Mouse (Mus musculus) heart, postnatal 10 days (tissue): ENCODE data around the gene Glipr1. TPM values are rescaled to one million over a fixed set of nuclear protein-coding genes. Genes with fewer than 3 reads are reported as not detected.
"Not testable (repeated sequence)": the region's sequence is repeated elsewhere in the genome, so short reads cannot be mapped to it uniquely, and the experiment has no call there.

Experiments
- DNase-seq, 2 experiments: peaks; one replicate each; pipeline ENCODE4 v3.0.0; 2021
- intact Hi-C: fragments of 180-260 bp; cut with DNase I; formaldehyde crosslinking; loops from one replicate; pipeline ENCODE4 v1.15.1; 2025
- total RNA-seq, 2 experiments: library from RNA; stranded (reverse); gene quantifications; 2 replicates each; pipeline ENCODE4 v1.2.3; 2021

The Glipr1 gene
- 1 to 10 TPM in 1 of 2 experiments, under 1 TPM in 1; 0.72 to 1.2 TPM for total RNA-seq

GRCm38 (mm10) chr10:112002544-112003215 lies at the start of gene Glipr1:
Glipr1 (minus strand) TSS chr10:112002631.
- intact Hi-C loops = no loop called here
- DNase-seq = peak in 1 of 2 experiments; percentile 8

DNA sequence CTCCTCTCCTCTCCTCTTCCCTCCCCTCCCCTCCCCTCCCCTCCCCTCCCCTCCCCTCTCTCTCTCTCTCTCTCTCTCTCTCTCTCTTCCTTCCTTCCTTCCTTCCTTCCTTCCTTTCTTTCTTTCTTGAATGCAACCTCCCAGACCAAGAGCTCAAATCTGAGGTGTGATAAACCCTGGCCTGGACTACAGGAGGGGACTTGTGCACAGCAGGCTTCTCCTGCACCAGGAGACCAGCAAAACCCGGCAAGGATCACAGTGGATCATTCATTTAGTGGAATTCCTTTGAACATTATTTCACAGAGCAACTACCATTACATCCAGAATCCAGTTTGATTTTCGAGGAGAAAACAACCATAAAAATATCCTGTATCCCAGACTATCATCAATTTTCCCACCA lies 49.5 kb upstream of the Glipr1 start:
- DNase-seq = peak; percentile 1 to 2
- intact Hi-C loops = not testable (repeated sequence)

- DNase-seq = no peak
- intact Hi-C loops = no loop called here
Measured at GRCm38 (mm10) chr10:112051220-112051619, 48.8 kb upstream of the Glipr1 start.

DNA sequence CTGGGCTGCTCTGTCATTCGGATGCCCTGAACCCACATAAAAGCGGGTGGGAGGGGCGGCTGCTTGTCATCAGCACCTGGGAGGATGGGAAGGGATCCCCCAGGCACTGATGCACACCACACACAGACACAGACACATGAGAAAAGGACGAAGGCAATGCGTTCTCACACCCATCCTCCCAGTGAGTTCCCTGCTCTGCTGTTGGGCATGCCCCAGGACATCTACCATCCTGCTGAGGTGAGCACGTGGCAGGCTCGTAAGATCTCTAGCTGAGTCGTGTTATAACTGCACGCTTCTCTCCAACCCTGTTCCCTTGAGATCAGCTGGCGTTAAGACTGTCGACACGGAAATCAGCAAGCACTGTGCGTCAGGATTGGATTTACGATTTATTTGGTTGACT lies 41.9 kb upstream of the Glipr1 start:
- DNase-seq, intact Hi-C loops: not testable (repeated sequence)

DNA sequence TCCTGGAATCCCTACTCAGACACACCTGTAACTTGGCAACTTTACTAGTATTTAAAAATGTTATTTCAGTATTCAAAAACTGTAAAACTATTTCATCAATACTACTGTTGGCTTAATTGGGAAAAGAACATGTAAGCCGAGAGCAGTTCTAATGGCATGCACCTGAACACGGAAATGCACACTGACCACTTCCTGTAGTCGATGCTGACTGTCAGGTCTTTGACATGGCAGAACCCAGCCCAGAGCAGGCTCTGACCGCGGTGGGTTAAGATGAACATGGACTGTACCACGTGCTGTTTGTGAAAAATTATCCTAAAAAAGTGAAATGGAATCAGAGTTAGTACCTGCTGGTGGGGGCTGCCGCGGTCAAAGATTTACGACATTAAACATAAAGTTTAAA lies 41.1 kb upstream of the Glipr1 start:
- intact Hi-C loops = not testable (repeated sequence)

DNA sequence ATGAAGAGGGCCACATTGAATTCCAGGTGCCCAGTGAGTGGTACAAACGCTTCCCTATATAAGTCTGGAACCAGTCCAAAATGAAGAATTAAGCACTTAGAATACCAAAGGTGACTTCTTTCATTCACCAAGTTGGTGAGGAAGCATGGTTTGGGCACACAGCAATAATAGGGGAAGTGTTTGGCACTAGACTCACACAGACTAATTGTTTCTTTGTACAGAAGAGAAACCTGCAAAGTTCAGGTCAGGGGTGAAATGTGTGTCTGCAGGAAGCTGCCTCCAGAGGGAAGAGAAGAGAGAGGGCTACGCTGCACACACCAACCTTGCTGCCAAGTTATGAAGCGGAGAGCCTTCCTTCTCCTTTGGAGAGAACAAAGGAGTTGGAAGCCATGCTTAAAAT lies 26.3 kb upstream of the Glipr1 start:
- intact Hi-C loops, DNase-seq: not testable (repeated sequence)

More for the DNA sequence above, 41.1 kb upstream of the Glipr1 start:
- DNase-seq = not testable (repeated sequence)

DNA sequence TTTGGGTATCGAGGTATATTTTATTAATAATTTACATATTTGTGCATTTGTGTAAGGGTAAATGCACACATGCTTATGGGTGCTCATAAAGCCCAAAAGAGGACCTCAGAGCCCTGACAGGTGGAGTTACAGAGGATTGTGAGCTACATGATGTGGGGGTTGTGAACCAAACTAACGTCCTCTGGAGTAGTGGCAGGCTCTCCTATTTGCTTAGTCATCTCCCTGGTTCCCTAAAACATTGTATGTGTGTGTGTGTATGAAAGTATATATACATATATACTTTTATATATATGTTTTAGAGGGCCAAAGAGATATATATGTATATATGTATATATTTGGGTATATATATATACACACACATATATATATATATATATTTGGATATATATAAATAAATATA lies 21.2 kb upstream of the Glipr1 start:
- intact Hi-C loops = no loop called here
- no peak for DNase-seq

- DNase-seq, intact Hi-C loops: not testable (repeated sequence)
Measured at GRCm38 (mm10) chr10:112009511-112009910, 7.1 kb upstream of the Glipr1 start.

- intact Hi-C loops = no loop called here
- DNase-seq = no peak
Measured at GRCm38 (mm10) chr10:112001756-112002520, 493 bp downstream of the Glipr1 start.

DNA sequence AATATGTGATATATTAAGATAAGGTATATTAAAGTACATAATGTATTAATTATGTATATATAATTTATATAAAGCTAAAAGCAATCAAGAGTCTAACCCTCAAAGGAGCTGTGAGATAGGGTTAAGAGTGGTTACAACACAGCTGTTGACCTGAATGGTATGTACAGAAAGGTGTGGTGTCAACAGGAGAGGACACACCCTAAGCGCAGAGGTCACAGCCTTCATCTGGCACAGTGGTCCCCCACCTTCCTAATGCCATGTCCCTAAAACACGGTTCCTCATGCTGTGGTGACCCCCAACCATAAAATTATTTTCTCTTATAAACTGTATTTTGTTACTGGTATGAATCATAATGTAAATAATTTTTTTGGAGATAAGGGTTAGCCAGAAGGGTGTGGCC lies 1.1 kb downstream of the Glipr1 start:
- no peak for DNase-seq
- intact Hi-C loops = no loop called here

GRCm38 (mm10) chr10:112000568-112000967 lies 1.9 kb downstream of the Glipr1 start:
- DNase-seq = no peak
- intact Hi-C loops = no loop called here

DNA sequence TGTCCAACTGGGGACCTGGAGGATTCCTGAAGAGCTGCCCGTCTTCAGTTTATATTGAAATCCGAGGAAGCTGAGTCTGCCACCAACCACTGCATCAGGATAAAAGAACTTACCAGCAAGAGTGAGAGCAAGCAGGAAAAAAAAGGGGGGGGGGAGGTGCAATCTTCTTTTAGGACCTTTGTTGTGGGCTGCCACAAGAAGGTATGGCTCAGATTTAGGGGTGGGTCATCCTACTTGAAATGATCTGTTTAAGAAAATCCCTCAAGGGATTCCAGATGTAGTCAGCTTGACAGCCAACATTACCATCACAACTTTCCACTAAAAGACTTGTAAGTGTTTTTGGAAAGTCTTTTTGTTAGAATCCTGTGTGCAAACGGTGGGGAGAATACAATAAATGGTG lies 2.7 kb downstream of the Glipr1 start:
- intact Hi-C loops = no loop called here
- DNase-seq = no peak

GRCm38 (mm10) chr10:111997671-111998070 lies 4.8 kb downstream of the Glipr1 start:
- no peak for DNase-seq
- intact Hi-C loops = no loop called here

- no peak for DNase-seq
Measured at GRCm38 (mm10) chr10:111996911-111997347, 5.5 kb downstream of the Glipr1 start.

GRCm38 (mm10) chr10:111996549-111996904 lies 5.9 kb downstream of the Glipr1 start:
- intact Hi-C loops = no loop called here
- no peak for DNase-seq

More at GRCm38 (mm10) chr10:111996911-111997347, 5.5 kb downstream of the Glipr1 start:
- intact Hi-C loops = no loop called here

GRCm38 (mm10) chr10:111995803-111996548 lies 6.5 kb downstream of the Glipr1 start:
- DNase-seq = no peak
- intact Hi-C loops = no loop called here

GRCm38 (mm10) chr10:111986453-111986852 lies 16.0 kb downstream of the Glipr1 start:
- DNase-seq = no peak
- intact Hi-C loops = no loop called here

- no peak for DNase-seq
- intact Hi-C loops = no loop called here
Measured at GRCm38 (mm10) chr10:111983070-111983469, 19.4 kb downstream of the Glipr1 start.

DNA sequence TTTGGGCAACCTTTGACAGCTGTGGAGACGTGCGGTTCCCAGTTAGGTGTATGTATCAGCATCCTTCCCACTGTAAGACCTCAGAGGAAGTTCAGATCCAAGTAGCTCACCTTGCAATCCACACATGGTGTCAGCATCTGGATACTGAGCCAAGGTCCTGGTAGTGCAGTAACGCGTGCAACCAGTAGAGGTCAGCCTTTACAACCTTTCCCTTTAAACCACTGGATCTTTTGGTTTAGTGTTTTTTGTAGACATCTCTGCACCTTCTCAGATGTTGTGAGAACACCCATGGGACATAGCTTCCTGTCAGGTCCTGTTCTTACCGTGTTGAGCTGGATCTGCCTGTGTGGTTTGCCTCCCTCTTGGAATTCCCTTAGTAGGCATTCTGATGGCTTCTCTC lies 24.8 kb downstream of the Glipr1 start:
- intact Hi-C loops = loop anchor here (2.0 to 5.0 kb wide), 3 partner anchors 129 to 825 kb away; partner anchors contain the start of genes Caps2 and Glipr1l3
- peak; percentile 61 to 78 for DNase-seq

DNA sequence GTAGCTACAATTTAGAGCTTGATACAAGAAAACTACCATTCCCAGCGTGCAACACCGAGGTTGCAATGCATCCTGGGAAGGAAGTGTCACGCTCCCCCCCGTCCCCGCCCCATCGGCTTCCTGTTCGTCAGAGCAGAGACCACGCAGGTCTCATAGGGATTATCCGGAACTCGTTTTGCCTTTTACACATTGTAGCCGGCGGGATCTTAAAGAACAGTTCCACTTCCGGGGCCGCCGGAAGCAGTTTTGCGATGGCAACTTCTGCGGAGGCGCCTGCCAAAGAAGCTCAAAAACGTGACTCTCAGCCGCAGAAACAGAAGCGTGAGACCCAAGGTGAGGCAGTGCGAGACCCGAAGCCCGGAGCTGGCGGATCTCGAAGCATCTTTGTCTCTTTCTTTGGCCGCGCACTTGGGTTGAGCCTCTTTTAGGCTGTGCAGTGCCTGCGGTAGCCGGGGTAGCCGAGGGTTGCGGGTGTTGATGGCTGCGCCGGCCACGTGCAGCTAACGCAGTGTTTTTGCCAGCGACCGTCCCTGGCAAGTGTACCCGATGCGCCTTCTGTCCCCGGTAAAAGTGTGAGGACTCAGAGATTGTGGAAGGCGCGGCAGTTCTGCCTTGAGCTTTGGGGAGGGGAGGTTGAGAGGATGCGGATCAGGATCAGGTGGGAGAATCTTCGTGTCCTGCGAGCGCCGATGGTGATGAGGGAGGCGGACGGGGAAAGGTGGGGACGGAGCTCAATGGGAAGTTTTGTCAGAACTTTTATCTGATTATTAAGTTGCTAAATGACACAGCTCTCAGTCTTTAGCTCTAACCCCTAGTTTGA lies 29.7 kb downstream of the Glipr1 start, which contains the start of gene Krr1:
Gene Krr1 (plus strand): TSS at position 123 of the 820 bp plus-strand sequence.
- DNase-seq = peak; percentile 91 to 93
- intact Hi-C loops = loop anchor here (5.0 kb wide), 1 partner anchor 675 kb away; the partner anchor contains the start of gene Bbs10
